Mouse (Mus musculus) testis, adult 2 months (tissue): ENCODE results near the gene Ccdc152.

Experiments used
- CTCF ChIP-seq: fragments of 200-500 bp; IDR thresholded peaks from 2 replicates; pipeline ENCODE4 v1.5.1; 2012; ENCODE audit warnings: low read depth, mild to moderate bottlenecking, inconsistent platforms, low read length, moderate library complexity; ENCODE audit not compliant: control insufficient read depth, insufficient read depth, insufficient replicate concordance
- POLR2A ChIP-seq: fragments of 200-500 bp; IDR thresholded peaks from 2 replicates; pipeline ENCODE4 v1.6.1; 2012; ENCODE audit warnings: low read depth, mild to moderate bottlenecking, inconsistent platforms, low read length, moderate library complexity; ENCODE audit not compliant: control insufficient read depth

- TF ChIP-seq CTCF = no peak
- TF ChIP-seq POLR2A = no peak
Measured at GRCm38 (mm10) chr15:3346682-3347081, 43.4 kb upstream of the Ccdc152 start.
